Mouse (Mus musculus): ENCODE measurements at regions not wholly inside any gene's neighbourhood (a gene's known extent, or its start where the extent isn't known, plus 50 kb on each side); places are given as distances from the start of the nearest gene placed in this dataset.

GRCm38 (mm10) chr3:80033071-80033470 is 148.7 kb downstream of the Fam198b start:
- no peak overlapping the region for H3K4me3 ChIP-seq (replicated peaks; ENCODE audit: extremely low read depth, low read depth, low read length)
- DNase-seq: no peak
- no peaks in the 10 kb centered on the region; the same call in 1 of the 2 replicates for H3K4me1 ChIP-seq (ENCODE audit: control insufficient read depth, insufficient read depth, low read length)
- TF ChIP-seq POLR2A (IDR thresholded peaks at IDR 0.05; ENCODE audit: borderline replicate concordance, extremely low read depth, low read depth, low read length) (no peak), CTCF (IDR thresholded peaks at IDR 0.05; ENCODE audit: insufficient read depth, low read length) (no peak)
- 92% methylated on average over 3 of the region's 3 CpGs for WGBS

- WGBS: 57% methylated on average over 11 of the region's 11 CpGs
- TF ChIP-seq POLR2A (IDR thresholded peaks at IDR 0.05; ENCODE audit: borderline replicate concordance, extremely low read depth, low read depth, low read length) (no peak), CTCF (IDR thresholded peaks at IDR 0.05; ENCODE audit: insufficient read depth, low read length) (no peak)
- Histone ChIP-seq H3K4me3 (replicated peaks; ENCODE audit: extremely low read depth, low read depth, low read length) (no peak overlapping the region), H3K4me1 (ENCODE audit: control insufficient read depth, insufficient read depth, low read length) (peaks cover 6% of the 10 kb centered on the region)
- no peak for DNase-seq
Measured at GRCm38 (mm10) chr3:80038553-80039129, 154.3 kb downstream of the Fam198b start.

- DNase-seq: no peak
- TF ChIP-seq CTCF (IDR thresholded peaks at IDR 0.05; ENCODE audit: insufficient read depth, low read length): no peak
- no peak for TF ChIP-seq POLR2A (IDR thresholded peaks at IDR 0.05; ENCODE audit: borderline replicate concordance, extremely low read depth, low read depth, low read length)
- Histone ChIP-seq H3K4me1 (ENCODE audit: control insufficient read depth, insufficient read depth, low read length) (peaks cover 6% of the 10 kb centered on the region), H3K4me3 (replicated peaks; ENCODE audit: extremely low read depth, low read depth, low read length) (no peak overlapping the region)
- 33% methylated on average over 5 of the region's 5 CpGs for WGBS
Measured at GRCm38 (mm10) chr3:80042756-80043484, 158.6 kb downstream of the Fam198b start.

GRCm38 (mm10) chr3:80049495-80050225 is 165.3 kb downstream of the Fam198b start:
- 92% methylated on average over 5 of the region's 5 CpGs for WGBS
- TF ChIP-seq POLR2A (IDR thresholded peaks at IDR 0.05; ENCODE audit: borderline replicate concordance, extremely low read depth, low read depth, low read length) (no peak), CTCF (IDR thresholded peaks at IDR 0.05; ENCODE audit: insufficient read depth, low read length) (no peak)
- H3K4me1 ChIP-seq (ENCODE audit: control insufficient read depth, insufficient read depth, low read length): peaks cover 3% of the 10 kb centered on the region
- H3K4me3 ChIP-seq (replicated peaks; ENCODE audit: extremely low read depth, low read depth, low read length): no peak overlapping the region
- no peak for DNase-seq

- Histone ChIP-seq H3K4me3 (replicated peaks; ENCODE audit: extremely low read depth, low read depth, low read length) (no peak overlapping the region), H3K4me1 (ENCODE audit: control insufficient read depth, insufficient read depth, low read length) (peaks cover 3% of the 10 kb centered on the region)
- no peak for DNase-seq
- TF ChIP-seq CTCF (IDR thresholded peaks at IDR 0.05; ENCODE audit: insufficient read depth, low read length): no peak
- TF ChIP-seq POLR2A (IDR thresholded peaks at IDR 0.05; ENCODE audit: borderline replicate concordance, extremely low read depth, low read depth, low read length): no peak
- WGBS: 86% methylated on average over 4 of the region's 4 CpGs
Measured at GRCm38 (mm10) chr3:80050920-80051319, 166.6 kb downstream of the Fam198b start.

- Histone ChIP-seq H3K4me3 (replicated peaks; ENCODE audit: extremely low read depth, low read depth, low read length) (no peak overlapping the region), H3K4me1 (ENCODE audit: control insufficient read depth, insufficient read depth, low read length) (peaks cover 8% of the 10 kb centered on the region)
- WGBS: 12% methylated on average over 4 of the region's 4 CpGs
- no peak for DNase-seq
- no peak for TF ChIP-seq CTCF (IDR thresholded peaks at IDR 0.05; ENCODE audit: insufficient read depth, low read length)
- no peak for TF ChIP-seq POLR2A (IDR thresholded peaks at IDR 0.05; ENCODE audit: borderline replicate concordance, extremely low read depth, low read depth, low read length)
Measured at GRCm38 (mm10) chr3:80051963-80052362, 167.6 kb downstream of the Fam198b start.

- no peak for DNase-seq
- Histone ChIP-seq H3K4me1 (ENCODE audit: control insufficient read depth, insufficient read depth, low read length) (peaks cover 8% of the 10 kb centered on the region), H3K4me3 (replicated peaks; ENCODE audit: extremely low read depth, low read depth, low read length) (no peak overlapping the region)
- 77% methylated on average over 3 of the region's 3 CpGs for WGBS
- TF ChIP-seq CTCF (IDR thresholded peaks at IDR 0.05; ENCODE audit: insufficient read depth, low read length) (no peak), POLR2A (IDR thresholded peaks at IDR 0.05; ENCODE audit: borderline replicate concordance, extremely low read depth, low read depth, low read length) (no peak)
Measured at GRCm38 (mm10) chr3:80052879-80053278, 168.5 kb downstream of the Fam198b start.

- H3K4me1 ChIP-seq (ENCODE audit: control insufficient read depth, insufficient read depth, low read length): peaks cover 8% of the 10 kb centered on the region
- no peak for TF ChIP-seq POLR2A (IDR thresholded peaks at IDR 0.05; ENCODE audit: borderline replicate concordance, extremely low read depth, low read depth, low read length)
- TF ChIP-seq CTCF (IDR thresholded peaks at IDR 0.05; ENCODE audit: insufficient read depth, low read length): no peak
- 67% methylated on average over 2 of the region's 2 CpGs for WGBS
- DNase-seq: no peak
- H3K4me3 ChIP-seq (replicated peaks; ENCODE audit: extremely low read depth, low read depth, low read length): no peak overlapping the region
Measured at GRCm38 (mm10) chr3:80053435-80053834, 169.1 kb downstream of the Fam198b start.

- Histone ChIP-seq H3K4me1 (ENCODE audit: control insufficient read depth, insufficient read depth, low read length) (peaks cover 8% of the 10 kb centered on the region), H3K4me3 (replicated peaks; ENCODE audit: extremely low read depth, low read depth, low read length) (no peak overlapping the region)
- TF ChIP-seq POLR2A (IDR thresholded peaks at IDR 0.05; ENCODE audit: borderline replicate concordance, extremely low read depth, low read depth, low read length) (no peak), CTCF (IDR thresholded peaks at IDR 0.05; ENCODE audit: insufficient read depth, low read length) (no peak)
- peak; percentile 10 for DNase-seq
- WGBS: 28% methylated on average over 6 of the region's 6 CpGs
Measured at GRCm38 (mm10) chr3:80056636-80057350, 172.5 kb downstream of the Fam198b start.

All from lung, adult 2 months (tissue).